Comparison of ENCODE assay signal across 19 mouse cellular contexts in the genomic region with DNA sequence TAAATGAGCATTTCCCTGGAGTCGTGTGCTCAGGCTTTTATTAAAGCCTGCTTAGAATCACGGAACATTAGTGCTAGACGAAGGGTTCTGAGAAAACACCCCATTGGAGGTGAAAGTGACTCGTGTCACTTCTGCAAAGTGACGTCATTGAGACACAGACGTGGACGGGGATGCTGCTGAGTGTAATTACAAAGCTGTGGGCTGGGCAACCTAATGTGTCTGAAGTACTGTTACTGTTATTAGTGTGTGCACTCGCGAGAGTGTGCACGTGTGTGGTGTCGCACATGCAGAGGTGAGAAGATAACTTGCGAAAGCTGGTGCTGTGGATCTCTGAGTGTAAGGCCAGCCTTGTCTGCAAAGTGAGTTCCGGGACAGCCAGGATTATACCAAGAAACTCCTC.
"Had no signal": no experiment of that assay in that cellular context is flagged by ENCODE, and none has a peak within 500 bp of the region (broad histone marks: within the 10 kb centered on the region; RNA-seq: fewer than 3 reads in every experiment).

No protein-coding gene starts in this region.

- H3K27me3 ChIP-seq: liver, embryonic 13.5 days; midbrain, embryonic 12.5 days had no signal

- H3K27ac ChIP-seq: kidney, postnatal 0 days; layer of hippocampus, adult 2 months; left cerebral cortex, adult 2 months; liver, embryonic 13.5 days; midbrain, embryonic 12.5 days; stomach, postnatal 0 days had no signal

- H3K4me2 ChIP-seq: liver, embryonic 13.5 days; midbrain, embryonic 12.5 days had no signal

- H3K4me1 ChIP-seq: liver, embryonic 13.5 days; midbrain, embryonic 12.5 days had no signal

- H3K4me3 ChIP-seq: layer of hippocampus, adult 2 months; left cerebral cortex, adult 2 months; liver, embryonic 13.5 days; midbrain, embryonic 12.5 days had no signal

- H3K9me3 ChIP-seq: liver, embryonic 13.5 days; midbrain, embryonic 12.5 days had no signal

- DNase-seq: kidney, adult 18-20 months; kidney, adult 9 months; kidney, postnatal 25 days; layer of hippocampus, adult 9-11 months; liver, embryonic 13.5 days; lung, adult 2 months; lung, postnatal 14 days; lung, postnatal 4 days; right cerebral cortex, postnatal 14 days; right cerebral cortex, postnatal 4 days; thymus, adult 2 months; thymus, postnatal 14 days; thymus, postnatal 4 days had no signal

- H3K9ac ChIP-seq: liver, embryonic 13.5 days; midbrain, embryonic 12.5 days had no signal

- H3K36me3 ChIP-seq: liver, embryonic 13.5 days; midbrain, embryonic 12.5 days had no signal

- ATAC-seq: midbrain, embryonic 16.5 days had no signal
